Mouse (Mus musculus) cerebellum, postnatal 36 days (tissue): ENCODE data around the gene Anxa9.
A peak's percentile ranks its signal among the peaks of the same experiment; 100 is the strongest.

ENCODE experiments used
- DNase-seq, 2 experiments: peaks; one replicate each; pipeline ENCODE4 v3.0.0; 2021 to 2022; ENCODE audit warnings: mixed read lengths in 2 of 2

The Anxa9 gene

GRCm38 (mm10) chr3:95246465-95247231, 60.3 kb downstream of the Anxa9 start:
- peak; percentile 51 to 56 for DNase-seq
